Comparison of ENCODE assay signal across 8 mouse cellular contexts in the genomic region with DNA sequence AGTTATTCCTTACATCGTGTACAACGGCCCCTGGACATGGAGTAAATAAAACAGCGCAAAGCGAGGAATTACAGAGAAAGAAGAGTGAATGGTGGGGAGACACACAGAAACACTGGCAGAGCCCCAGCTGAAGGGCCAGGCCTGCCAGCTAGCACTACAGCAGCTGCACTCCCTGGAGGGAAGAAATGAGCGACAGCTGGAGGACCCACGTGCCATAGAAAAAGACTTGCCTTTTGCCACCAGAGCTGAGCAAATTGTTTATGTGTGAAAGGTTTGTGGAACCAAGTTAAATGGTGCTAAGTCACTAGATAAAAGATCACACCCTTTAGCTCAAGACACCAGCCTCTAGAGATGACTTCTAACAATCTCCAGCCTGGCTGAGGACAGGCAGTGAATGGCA. TPM values are rescaled to one million over a fixed set of nuclear protein-coding genes. Genes with fewer than 3 reads are reported as not detected.
DNase-seq lines count a peak whose midpoint lies in the region; ATAC-seq and TF ChIP-seq lines count a peak whose summit lies in the region.
"Had no signal": no experiment of that assay in that cellular context is flagged by ENCODE, and none has a peak within 500 bp of the region (broad histone marks: within the 10 kb centered on the region; RNA-seq: fewer than 3 reads in every experiment).

No protein-coding gene starts in this region.

- WGBS in forebrain, embryonic 12.5 days = 46% methylated on average over 6 of the region's 6 CpGs
- 35% methylated on average over 6 of the region's 6 CpGs for WGBS in hindbrain, embryonic 16.5 days
- 72% methylated on average over 6 of the region's 6 CpGs for WGBS in liver, postnatal 0 days (ENCODE audit: insufficient replicate concordance)
- 78% methylated on average over 6 of the region's 6 CpGs for WGBS in liver, embryonic 11.5 days

- DNase-seq in left cerebral cortex, postnatal 14 days (ENCODE audit: low spot score in 2 of 2) = peak; percentile 45 to 76
- DNase-seq in left cerebral cortex, adult 11 months (ENCODE audit: low spot score) = no peak
- DNase-seq in retina, embryonic 14.5 days (ENCODE audit: low spot score) = peak; percentile 38
- DNase-seq in liver, postnatal 0 days = no peak
- DNase-seq in liver, embryonic 11.5 days (ENCODE audit: low spot score) = no peak

- no peak overlapping the region for H3K9ac ChIP-seq in forebrain, embryonic 12.5 days
- H3K9ac ChIP-seq in hindbrain, embryonic 16.5 days (ENCODE audit: low read depth, low read length) = no peak overlapping the region
- no peak overlapping the region for H3K9ac ChIP-seq in liver, postnatal 0 days (replicated peaks)
- H3K9ac ChIP-seq in liver, embryonic 11.5 days (ENCODE audit: low read depth, low read length) = no peak overlapping the region
- H3K9ac ChIP-seq: stomach, embryonic 15.5 days had no signal

- H3K36me3 ChIP-seq in forebrain, embryonic 12.5 days (replicated peaks) = no peaks in the 10 kb centered on the region
- H3K36me3 ChIP-seq in hindbrain, embryonic 16.5 days (ENCODE audit: control insufficient read depth, insufficient read depth, low read length) = no peaks in the 10 kb centered on the region
- H3K36me3 ChIP-seq in liver, postnatal 0 days (replicated peaks; ENCODE audit: insufficient read depth, low read length) = no peaks in the 10 kb centered on the region
- no peaks in the 10 kb centered on the region for H3K36me3 ChIP-seq in liver, embryonic 11.5 days (ENCODE audit: control insufficient read depth, insufficient read depth, low read length)
- H3K36me3 ChIP-seq: stomach, embryonic 15.5 days had no signal

- intact Hi-C loops in left cerebral cortex, postnatal 14 days (cut with DNase I) = no loop called here

- peak overlapping the region; percentile 66 for H3K27ac ChIP-seq in forebrain, embryonic 12.5 days
- H3K27ac ChIP-seq in hindbrain, embryonic 16.5 days (ENCODE audit: low read depth, low read length) = peak overlapping the region; percentile 36
- no peak overlapping the region for H3K27ac ChIP-seq in liver, postnatal 0 days (ENCODE audit: low read depth)
- H3K27ac ChIP-seq in liver, embryonic 11.5 days (ENCODE audit: low read depth, low read length) = no peak overlapping the region
- H3K27ac ChIP-seq: stomach, embryonic 15.5 days had no signal

- no peaks in the 10 kb centered on the region for H3K27me3 ChIP-seq in forebrain, embryonic 12.5 days
- no peaks in the 10 kb centered on the region for H3K27me3 ChIP-seq in hindbrain, embryonic 16.5 days (replicated peaks; ENCODE audit: control insufficient read depth, insufficient read depth, low read length)
- no peaks in the 10 kb centered on the region for H3K27me3 ChIP-seq in liver, postnatal 0 days (ENCODE audit: insufficient read depth, low read length)
- no peaks in the 10 kb centered on the region for H3K27me3 ChIP-seq in liver, embryonic 11.5 days (replicated peaks; ENCODE audit: control insufficient read depth, insufficient read depth, low read length)
- H3K27me3 ChIP-seq: stomach, embryonic 15.5 days had no signal

- H3K4me3 ChIP-seq in forebrain, embryonic 12.5 days (replicated peaks) = no peak overlapping the region
- no peak overlapping the region for H3K4me3 ChIP-seq in hindbrain, embryonic 16.5 days (ENCODE audit: low read length)
- no peak overlapping the region for H3K4me3 ChIP-seq in liver, postnatal 0 days (ENCODE audit: low read depth, low read length)
- no peak overlapping the region for H3K4me3 ChIP-seq in liver, embryonic 11.5 days (ENCODE audit: low read depth, low read length)
- H3K4me3 ChIP-seq: stomach, embryonic 15.5 days had no signal

- no peak overlapping the region for H3K4me2 ChIP-seq in forebrain, embryonic 12.5 days
- no peak overlapping the region for H3K4me2 ChIP-seq in hindbrain, embryonic 16.5 days (ENCODE audit: low read length)
- no peak overlapping the region for H3K4me2 ChIP-seq in liver, postnatal 0 days (ENCODE audit: low read depth, low read length)
- H3K4me2 ChIP-seq in liver, embryonic 11.5 days = no peak overlapping the region
- H3K4me2 ChIP-seq: stomach, embryonic 15.5 days had no signal

- TF ChIP-seq CTCF in liver, postnatal 0 days (IDR thresholded peaks at IDR 0.05; ENCODE audit: low read depth) = no peak

- H3K4me1 ChIP-seq in forebrain, embryonic 12.5 days = peaks cover 36% of the 10 kb centered on the region
- peaks cover 32% of the 10 kb centered on the region for H3K4me1 ChIP-seq in hindbrain, embryonic 16.5 days (ENCODE audit: control insufficient read depth, insufficient read depth, low read depth, low read length)
- no peaks in the 10 kb centered on the region for H3K4me1 ChIP-seq in liver, postnatal 0 days (ENCODE audit: insufficient read depth)
- no peaks in the 10 kb centered on the region for H3K4me1 ChIP-seq in liver, embryonic 11.5 days (replicated peaks; ENCODE audit: control insufficient read depth, insufficient read depth, low read length)

- ATAC-seq in forebrain, embryonic 12.5 days (ENCODE audit: low FRiP score) = 0 out of 2 replicates have a peak, but pooled peaks have one; percentile 15
- ATAC-seq in hindbrain, embryonic 16.5 days = peak; percentile 38; the same call in 1 of the 2 replicates
- no peak for ATAC-seq in liver, postnatal 0 days
- ATAC-seq in liver, embryonic 11.5 days (replicated peaks; ENCODE audit: low FRiP score) = no peak

- H3K9me3 ChIP-seq in forebrain, embryonic 12.5 days = no peaks in the 10 kb centered on the region
- H3K9me3 ChIP-seq in hindbrain, embryonic 16.5 days (ENCODE audit: control insufficient read depth, low read length) = no peaks in the 10 kb centered on the region
- H3K9me3 ChIP-seq in liver, postnatal 0 days (ENCODE audit: low read length) = no peaks in the 10 kb centered on the region
- H3K9me3 ChIP-seq in liver, embryonic 11.5 days (ENCODE audit: control insufficient read depth, low read length) = no peaks in the 10 kb centered on the region
- H3K9me3 ChIP-seq: stomach, embryonic 15.5 days had no signal

- TF ChIP-seq EP300 in liver, postnatal 0 days (IDR thresholded peaks at IDR 0.05; ENCODE audit: low read depth) = no peak

RNA-seq across cellular contexts. Expression of gene Gap43, which starts 37.0 kb away (rescaled TPM):
- 100 to 1,000 TPM; 520 to 569 TPM for total RNA-seq in left cerebral cortex, postnatal 14 days (2021)
- polyA plus RNA-seq in forebrain, embryonic 12.5 days (2016; fragmentation: Nextera tagmentation; extraction: Ambion mirVana) = 208 and 225 TPM in 2 replicates
- polyA plus RNA-seq in hindbrain, embryonic 16.5 days (2015; fragmentation: Nextera tagmentation; extraction: Ambion mirVana) = 1,585 and 1,771 TPM in 2 replicates
- 0.34 and 0.53 TPM in 2 replicates for polyA plus RNA-seq in liver, postnatal 0 days (2015; fragmentation: Nextera tagmentation; extraction: Ambion mirVana)
- 20.3 and 21.3 TPM in 2 replicates for polyA plus RNA-seq in liver, embryonic 11.5 days (2014; fragmentation: Nextera tagmentation; extraction: Ambion mirVana)

Comparison
In these comparisons a context has a peak if more than half of its experiments do, and no peak if none do; other contexts are left out.
1. DNase-seq: peak in left cerebral cortex, postnatal 14 days (2 of 2) and retina, embryonic 14.5 days (single experiment); none in left cerebral cortex, adult 11 months (single experiment), liver, postnatal 0 days (single experiment) and liver, embryonic 11.5 days (single experiment).
2. RNA of gene Gap43, which starts 37.0 kb away (polyA plus RNA-seq): 1,585 to 1,771 TPM in hindbrain, embryonic 16.5 days, 208 to 225 TPM in forebrain, embryonic 12.5 days and 20.3 to 21.3 TPM in liver, embryonic 11.5 days; 0.34 to 0.53 TPM in liver, postnatal 0 days; every median in the first group is over 10 times any median in the second.
3. ATAC-seq: peak in forebrain, embryonic 12.5 days (single experiment) and hindbrain, embryonic 16.5 days (single experiment); none in liver, postnatal 0 days (single experiment) and liver, embryonic 11.5 days (single experiment).
4. H3K27ac ChIP-seq: peak in forebrain, embryonic 12.5 days (single experiment) and hindbrain, embryonic 16.5 days (single experiment); none in liver, postnatal 0 days (single experiment) and liver, embryonic 11.5 days (single experiment).